Mouse (Mus musculus) naive thymus-derived CD4-positive, alpha-beta T cell, adult 5 months (primary cell): ENCODE data around the gene Gm3012. TPM values are rescaled to one million over a fixed set of nuclear protein-coding genes. Genes with fewer than 3 reads are reported as not detected.

Experiments
- polyA plus RNA-seq: library from polyadenylated mRNA; unstranded; fragments of 100-300 nt; shearing (Covaris generic); gene quantifications from one replicate; pipeline ENCODE4 v1.2.1, GENCODE M21; 2017

Gene Gm3012
- polyA plus RNA-seq, result not detected

GRCm38 (mm10) chr14:3634212-3634611 is at the start of gene Gm3012:
Gm3012 (plus strand) TSS chr14:3634512.

GRCm38 (mm10) chr14:3651730-3652129 is 17.4 kb downstream of the Gm3012 start, which contains the start of gene Gm3020:
Gm3020 (plus strand) TSS chr14:3652030.

GRCm38 (mm10) chr14:3688483-3688882 is 54.2 kb downstream of the Gm3012 start, which contains the start of gene Gm3043:
Gm3043 (plus strand) TSS chr14:3688783.

Other genes with a start within 250 kb of the Gm3012 start
- gene Gm10413, start 239.4 kb upstream of the Gm3012 start, polyA plus RNA-seq, result not detected
- gene Gm10409, start 221.9 kb upstream of the Gm3012 start, polyA plus RNA-seq, result not detected
- gene Gm3005, start 206.4 kb upstream of the Gm3012 start, polyA plus RNA-seq, result not detected
- not detected for gene Gm10408, start 185.1 kb upstream of the Gm3012 start, polyA plus RNA-seq
- not detected for gene Gm3020, start 17.5 kb downstream of the Gm3012 start, polyA plus RNA-seq
- not detected for gene Gm3043, start 54.3 kb downstream of the Gm3012 start, polyA plus RNA-seq
- not detected for gene Gm3002, start 175.6 kb downstream of the Gm3012 start, polyA plus RNA-seq
- gene Gm3033, start 211.7 kb downstream of the Gm3012 start, polyA plus RNA-seq, result not detected
- gene Gm2916, start 249.7 kb downstream of the Gm3012 start, polyA plus RNA-seq, result not detected